Mouse (Mus musculus) embryonic facial prominence, embryonic 12.5 days (tissue): ENCODE measurements around the gene Tspyl2. TPM values are rescaled to one million over a fixed set of nuclear protein-coding genes. Genes with fewer than 3 reads are reported as not detected.
"Not testable (repeated sequence)": the region's sequence is repeated elsewhere in the genome, so short reads cannot be mapped to it uniquely, and the experiment has no call there.

Source experiments
- ATAC-seq: fragments of 200-750 bp; cut with Nextera tagmentation; 2 replicates; pipeline ENCODE4 v1.8.0; 2017; ENCODE audit not compliant: insufficient number of reproducible peaks, insufficient read depth, low FRiP score, low TSS enrichment
- H3K27ac ChIP-seq: fragments of 300-500 bp; sonication (generic); 2 replicates; pipeline ENCODE4 v1.5.1; 2016; ENCODE audit warnings: mild to moderate bottlenecking
- H3K27me3 ChIP-seq: fragments of 300-500 bp; sonication (generic); 2 replicates; pipeline ENCODE4 v1.6.1; 2016; ENCODE audit warnings: mild to moderate bottlenecking, moderate library complexity
- H3K36me3 ChIP-seq: fragments of 300-500 bp; sonication (generic); 2 replicates; pipeline ENCODE4 v1.6.1; 2016; ENCODE audit warnings: mild to moderate bottlenecking
- H3K4me1 ChIP-seq: fragments of 300-500 bp; sonication (generic); 2 replicates; pipeline ENCODE4 v1.6.1; 2016
- H3K4me2 ChIP-seq: fragments of 300-500 bp; sonication (generic); replicated peaks from 2 replicates; pipeline ENCODE4 v1.6.1; 2016; ENCODE audit warnings: mild to moderate bottlenecking, moderate library complexity
- H3K4me3 ChIP-seq: fragments of 300-500 bp; sonication (generic); 2 replicates; pipeline ENCODE4 v1.5.1; 2016; ENCODE audit warnings: mild to moderate bottlenecking
- H3K9ac ChIP-seq: fragments of 300-500 bp; sonication (generic); 2 replicates; pipeline ENCODE4 v1.6.1; 2016; ENCODE audit warnings: mild to moderate bottlenecking, moderate library complexity
- H3K9me3 ChIP-seq: fragments of 300-500 bp; sonication (generic); 2 replicates; pipeline ENCODE4 v1.6.1; 2016; ENCODE audit warnings: mild to moderate bottlenecking, moderate library complexity
- WGBS: fragments of 180-500 bp; shearing (Covaris S2); methylation state at CpG from one replicate; pipeline ENCODE4 v1.1.7; 2016; 5-methylcytosine and 5-hydroxymethylcytosine counted together
- polyA plus RNA-seq: library from polyadenylated mRNA; unstranded; fragments of >200 nt; fragmentation: Nextera tagmentation; extraction: Ambion mirVana; gene quantifications from 2 replicates; pipeline ENCODE4 v1.2.1, GENCODE M21; 2016

Tspyl2 gene
- 42.4 and 46.0 TPM in 2 replicates for polyA plus RNA-seq

DNA sequence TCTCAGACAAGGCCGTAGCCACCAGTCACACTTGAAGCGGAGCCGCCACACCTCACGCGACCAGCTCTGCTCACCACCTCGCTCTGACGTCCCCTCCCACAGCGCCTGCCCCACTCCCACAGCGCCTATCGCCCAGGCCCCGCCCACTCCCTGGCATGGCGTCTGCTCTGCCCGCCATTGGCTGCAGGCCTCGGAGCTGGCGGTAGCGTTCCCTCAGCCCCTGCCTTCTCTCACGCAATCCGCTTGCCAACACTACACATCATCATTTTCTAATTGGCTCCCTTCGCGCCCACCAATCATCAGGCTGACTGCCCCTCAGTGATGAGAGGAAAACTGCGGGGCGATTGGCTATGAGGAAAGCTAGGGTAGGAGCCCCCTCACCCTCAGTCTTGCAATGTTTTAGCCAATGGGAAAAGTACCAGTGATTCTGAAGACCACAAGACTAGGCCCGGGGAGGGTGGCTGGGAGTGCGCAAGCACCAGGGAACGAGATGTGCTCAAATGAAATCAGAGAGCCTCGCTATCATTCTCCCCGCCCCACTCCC, at the start of gene Tspyl2:
TSS of gene Tspyl2 (minus strand) at position 68 of the 544 bp plus-strand sequence.
- peaks cover 57% of the 10 kb centered on the region for H3K27me3 ChIP-seq
- H3K4me3 ChIP-seq = peak within 1 kb of the TSS; percentile 63
- ATAC-seq = peak; percentile 99
- no peaks in the 10 kb centered on the region for H3K9me3 ChIP-seq
- H3K4me2 ChIP-seq = peak within 1 kb of the TSS; percentile 56
- WGBS = 15% methylated on average over 24 of the region's 27 CpGs
- peak within 1 kb of the TSS; percentile 74 for H3K9ac ChIP-seq
- peak within 1 kb of the TSS; percentile 83 for H3K27ac ChIP-seq
- H3K36me3 ChIP-seq = peaks cover 16% of the 10 kb centered on the region
- peaks cover 3% of the 10 kb centered on the region; the same call in 1 of the 2 replicates for H3K4me1 ChIP-seq

DNA sequence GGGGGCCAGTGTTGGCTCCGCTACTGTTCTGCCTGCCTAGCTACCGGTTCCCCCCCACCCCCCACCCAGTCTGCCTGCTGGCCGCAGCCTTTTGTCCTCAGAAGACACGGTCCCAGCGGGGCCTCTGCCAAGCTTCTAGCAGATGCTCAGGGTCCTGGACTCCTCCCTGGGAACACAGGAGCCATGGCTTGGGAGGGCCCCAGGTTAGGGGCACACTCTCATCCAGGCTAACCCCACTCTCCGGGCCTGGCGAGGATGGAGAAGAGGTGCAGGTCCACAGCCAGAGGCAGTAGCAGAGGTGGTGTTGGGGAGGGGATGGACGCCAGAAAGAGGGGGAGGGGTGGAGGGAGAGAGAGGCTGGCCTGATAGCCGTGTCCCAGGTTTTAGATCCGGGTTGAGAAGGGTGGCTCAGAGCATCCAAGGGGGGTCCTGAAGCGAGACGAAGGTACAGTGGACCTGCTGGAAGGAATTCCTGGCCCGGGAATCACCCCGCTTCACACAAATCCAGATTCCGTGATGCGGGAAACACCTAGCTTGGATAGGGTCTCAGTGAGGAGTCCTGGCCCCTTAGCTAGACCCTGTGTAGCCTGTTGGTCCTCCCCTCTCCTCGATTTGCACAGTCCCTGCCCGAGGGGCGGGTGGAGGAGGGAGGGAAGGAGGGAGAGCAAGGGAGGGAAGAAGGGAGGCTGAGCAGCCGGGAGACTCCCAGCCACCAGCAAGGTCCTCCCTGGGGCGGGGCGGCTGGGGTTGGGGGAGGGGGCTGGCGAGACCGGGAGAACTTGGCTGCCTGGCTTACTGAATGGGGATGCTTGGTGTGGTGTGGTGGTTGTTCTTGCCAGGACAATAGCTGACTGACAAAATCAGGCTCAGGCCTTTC, 26.4 kb upstream of the Tspyl2 start, which contains the start of gene Gpr173:
TSS of gene Gpr173 (minus strand) at position 308 of the 877 bp plus-strand sequence.
- H3K27me3 ChIP-seq = peaks cover 31% of the 10 kb centered on the region

DNA sequence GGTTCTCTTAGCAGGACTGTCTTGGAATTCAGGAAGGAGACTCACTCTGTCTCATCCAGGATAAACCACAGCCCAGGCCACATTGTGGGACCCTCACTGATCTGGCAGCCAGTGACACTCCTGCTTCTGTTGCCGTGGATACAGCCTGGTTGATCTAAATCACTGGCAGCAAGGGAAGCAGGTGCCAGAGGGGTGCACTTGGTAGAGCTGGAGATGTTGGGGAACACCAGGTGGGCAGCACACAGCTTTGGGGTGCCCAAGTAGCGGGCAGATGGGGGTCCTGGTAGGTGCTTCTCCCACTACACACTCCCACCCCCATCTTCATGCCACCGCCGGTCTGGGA, 25.8 kb upstream of the Tspyl2 start:
- peak overlapping the region; percentile 60 for H3K9ac ChIP-seq
- peak overlapping the region; percentile 57 for H3K4me3 ChIP-seq
- peak overlapping the region; percentile 60 for H3K4me2 ChIP-seq
- peaks cover 31% of the 10 kb centered on the region for H3K27me3 ChIP-seq
- H3K36me3 ChIP-seq = no peaks in the 10 kb centered on the region
- ATAC-seq = peak; percentile 30
- 18% methylated on average over 4 of the region's 4 CpGs for WGBS
- no peak overlapping the region for H3K27ac ChIP-seq
- no peaks in the 10 kb centered on the region for H3K9me3 ChIP-seq
- H3K4me1 ChIP-seq = peaks cover 15% of the 10 kb centered on the region; the same call in 1 of the 2 replicates

More for the DNA sequence above, 26.4 kb upstream of the Tspyl2 start, which contains the start of gene Gpr173:
- Histone ChIP-seq H3K36me3 (no peaks in the 10 kb centered on the region), H3K4me1 (peaks cover 15% of the 10 kb centered on the region; the same call in 1 of the 2 replicates), H3K27ac (0 out of 2 replicates have a peak within 1 kb of the TSS, but pooled peaks have one; percentile 36), H3K4me3 (peak within 1 kb of the TSS; percentile 57), H3K4me2 (peak within 1 kb of the TSS; percentile 60), H3K9ac (peak within 1 kb of the TSS; percentile 60), H3K9me3 (no peaks in the 10 kb centered on the region)
- 21% methylated on average over 23 of the region's 24 CpGs for WGBS
- ATAC-seq = peak; percentile 98

DNA sequence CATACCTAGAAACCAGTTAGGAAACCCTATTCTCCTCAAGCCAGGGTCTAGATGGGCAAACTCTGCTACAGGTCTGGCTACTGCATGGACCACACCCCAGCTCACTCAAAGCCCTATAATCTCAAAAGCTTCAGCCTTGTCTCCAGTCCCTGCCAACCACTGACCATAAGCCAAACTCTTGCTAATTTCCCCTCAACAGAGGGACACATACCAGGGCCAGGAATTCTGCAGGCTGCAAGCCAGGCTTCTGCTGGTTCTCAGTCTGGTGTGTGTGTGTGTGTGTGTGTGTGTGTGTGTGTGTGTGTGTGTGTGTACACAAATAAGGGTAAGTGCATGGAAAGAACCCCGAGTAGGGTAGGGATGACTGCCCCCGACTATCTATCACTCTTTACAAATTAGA, 24.2 kb upstream of the Tspyl2 start:
- H3K9ac ChIP-seq = no peak overlapping the region
- H3K27ac ChIP-seq = no peak overlapping the region
- no peak for ATAC-seq
- no peak overlapping the region for H3K4me3 ChIP-seq
- peaks cover 31% of the 10 kb centered on the region for H3K27me3 ChIP-seq
- no peaks in the 10 kb centered on the region for H3K9me3 ChIP-seq
- H3K4me1 ChIP-seq = peaks cover 15% of the 10 kb centered on the region; the same call in 1 of the 2 replicates
- no peaks in the 10 kb centered on the region for H3K36me3 ChIP-seq
- WGBS = 76% methylated on average over 2 of the region's 2 CpGs
- peak overlapping the region; percentile 60; the same call in 1 of the 2 replicates for H3K4me2 ChIP-seq

DNA sequence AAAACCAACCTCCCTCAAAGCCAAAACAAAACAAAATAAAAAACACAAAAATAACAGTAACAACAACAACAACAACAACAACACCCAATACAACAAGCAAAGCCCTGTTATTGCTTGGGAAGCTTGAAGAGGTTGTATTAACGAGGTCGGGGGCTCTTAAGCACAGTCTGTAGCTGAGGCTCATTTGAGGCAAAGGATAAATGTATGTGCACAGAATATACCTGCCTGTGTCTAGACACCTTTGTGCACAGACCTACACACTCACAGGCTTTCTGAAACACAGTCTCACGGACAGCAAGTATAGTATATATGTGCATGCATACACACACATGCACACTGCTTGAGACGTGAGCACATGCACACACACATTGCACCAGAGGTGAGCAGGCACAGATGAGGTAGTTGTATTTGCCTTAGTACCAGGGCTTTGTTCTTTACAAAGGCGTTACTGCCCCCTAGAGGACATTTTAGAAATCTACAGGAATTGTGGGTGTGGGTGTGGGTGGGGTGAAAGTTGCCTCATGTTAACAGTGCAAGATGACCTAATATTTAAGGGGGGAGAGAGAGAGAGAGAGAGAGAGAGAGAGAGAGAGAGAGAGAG, 10.4 kb upstream of the Tspyl2 start:
- no peak overlapping the region for H3K4me3 ChIP-seq
- H3K4me1 ChIP-seq = no peaks in the 10 kb centered on the region
- no peak for ATAC-seq
- no peak overlapping the region for H3K4me2 ChIP-seq
- WGBS = 22% methylated on average over 5 of the region's 5 CpGs
- no peaks in the 10 kb centered on the region for H3K36me3 ChIP-seq
- no peaks in the 10 kb centered on the region for H3K9me3 ChIP-seq
- no peak overlapping the region for H3K27ac ChIP-seq
- no peaks in the 10 kb centered on the region; the same call in 1 of the 2 replicates for H3K27me3 ChIP-seq
- no peak overlapping the region for H3K9ac ChIP-seq

DNA sequence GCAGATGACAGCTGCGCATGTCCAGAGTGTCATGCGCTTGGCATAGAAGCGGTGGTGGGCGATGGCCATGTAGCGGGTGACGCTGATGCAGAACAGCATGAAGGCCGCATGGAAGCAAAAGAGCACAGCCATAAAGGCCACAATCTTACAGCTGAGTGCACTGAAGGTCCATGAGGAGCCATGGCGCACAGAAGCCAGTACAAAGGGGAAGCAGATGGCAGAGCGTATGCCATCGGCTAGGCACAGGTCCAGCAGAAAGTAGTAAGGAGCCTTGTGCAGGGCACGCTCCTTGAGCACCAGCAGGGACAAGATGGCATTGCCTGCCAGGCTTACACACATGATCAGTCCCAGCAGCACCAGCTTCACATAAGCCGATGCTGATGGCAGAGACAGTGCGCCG, 4.8 kb upstream of the Tspyl2 start:
- ATAC-seq = no peak
- peaks cover 42% of the 10 kb centered on the region for H3K27me3 ChIP-seq
- WGBS = 93% methylated on average over 14 of the region's 14 CpGs

DNA sequence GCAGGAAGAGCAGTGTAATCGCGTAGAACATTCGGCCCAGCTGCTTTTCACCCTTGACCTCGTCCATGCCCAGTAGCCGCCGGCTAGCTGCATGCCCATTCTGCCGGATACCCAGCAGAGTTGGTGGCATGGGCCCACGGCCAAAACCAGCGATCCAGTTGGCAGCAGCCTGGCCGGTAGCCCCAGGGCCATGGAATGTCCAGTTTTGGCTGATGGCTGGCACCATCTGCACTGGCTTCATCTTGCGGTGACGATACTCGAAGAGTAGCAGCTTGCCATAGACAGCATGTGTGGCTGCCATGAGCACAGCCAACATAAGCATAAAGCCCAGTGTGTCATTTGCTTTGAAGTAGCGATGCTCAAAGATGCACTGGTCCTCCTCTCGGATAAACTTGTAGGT, 4.4 kb upstream of the Tspyl2 start:
- no peak for ATAC-seq
- H3K27ac ChIP-seq = no peak overlapping the region
- H3K4me1 ChIP-seq = no peaks in the 10 kb centered on the region
- no peaks in the 10 kb centered on the region for H3K9me3 ChIP-seq
- WGBS = 91% methylated on average over 15 of the region's 15 CpGs
- no peak overlapping the region for H3K9ac ChIP-seq
- no peak overlapping the region for H3K4me2 ChIP-seq
- no peaks in the 10 kb centered on the region for H3K36me3 ChIP-seq
- no peak overlapping the region for H3K4me3 ChIP-seq
- peaks cover 46% of the 10 kb centered on the region for H3K27me3 ChIP-seq

More for the DNA sequence above, 4.8 kb upstream of the Tspyl2 start:
- Histone ChIP-seq H3K9ac (no peak overlapping the region), H3K27ac (no peak overlapping the region), H3K4me3 (no peak overlapping the region), H3K9me3 (no peaks in the 10 kb centered on the region), H3K36me3 (no peaks in the 10 kb centered on the region), H3K4me1 (no peaks in the 10 kb centered on the region), H3K4me2 (no peak overlapping the region)

DNA sequence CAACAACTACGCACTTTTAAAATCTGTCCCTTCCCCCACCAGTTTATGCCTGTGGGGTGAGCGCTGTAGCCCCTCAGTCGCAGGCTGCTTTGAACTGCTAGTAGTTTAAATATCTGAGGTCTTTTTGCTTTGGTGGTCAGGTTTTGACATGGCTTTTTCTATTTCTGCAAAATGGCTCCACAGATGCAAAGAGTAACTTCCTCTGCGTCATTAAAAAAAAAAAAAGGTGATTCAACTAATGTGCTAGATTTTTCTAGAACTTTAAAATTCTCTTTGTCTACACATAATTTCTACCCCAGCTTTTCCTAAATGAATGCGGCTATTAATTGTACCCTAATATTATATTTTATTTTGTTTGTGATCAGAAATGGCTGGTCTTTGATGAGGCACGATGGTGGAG, 678 bp upstream of the Tspyl2 start:
- Histone ChIP-seq H3K4me1 (peaks cover 3% of the 10 kb centered on the region; the same call in 1 of the 2 replicates), H3K9me3 (no peaks in the 10 kb centered on the region), H3K36me3 (peaks cover 16% of the 10 kb centered on the region), H3K4me3 (peak overlapping the region; percentile 63), H3K27me3 (peaks cover 58% of the 10 kb centered on the region), H3K4me2 (peak overlapping the region; percentile 56), H3K27ac (peak overlapping the region; percentile 83), H3K9ac (no peak overlapping the region)
- no peak for ATAC-seq
- WGBS = 38% methylated on average over 6 of the region's 6 CpGs

DNA sequence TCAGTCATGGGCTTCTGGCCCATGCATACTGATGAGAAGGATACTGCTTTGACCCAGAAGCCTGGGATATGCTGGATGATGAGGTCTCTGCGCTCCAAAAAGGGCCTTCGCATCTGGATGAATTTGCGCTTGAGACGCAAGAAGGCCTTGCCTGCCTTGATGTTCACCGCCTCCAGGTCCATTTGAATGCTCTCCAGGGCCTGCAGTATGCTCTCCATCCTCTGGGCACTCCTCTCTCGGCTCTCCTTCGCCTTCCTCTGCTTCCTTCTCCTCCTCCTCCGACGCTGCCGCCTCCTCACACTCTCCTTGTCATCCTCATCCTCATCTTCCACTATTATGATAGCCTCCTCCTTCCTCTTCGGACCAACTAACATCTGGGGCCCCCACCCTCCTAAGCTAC, 729 bp downstream of the Tspyl2 start:
- Histone ChIP-seq H3K27me3 (peaks cover 55% of the 10 kb centered on the region), H3K4me2 (peak overlapping the region; percentile 56), H3K4me3 (peak overlapping the region; percentile 63), H3K27ac (peak overlapping the region; percentile 80), H3K36me3 (peaks cover 16% of the 10 kb centered on the region), H3K9ac (peak overlapping the region; percentile 74), H3K9me3 (no peaks in the 10 kb centered on the region), H3K4me1 (peaks cover 3% of the 10 kb centered on the region; the same call in 1 of the 2 replicates)
- 33% methylated on average over 11 of the region's 11 CpGs for WGBS
- no peak for ATAC-seq

DNA sequence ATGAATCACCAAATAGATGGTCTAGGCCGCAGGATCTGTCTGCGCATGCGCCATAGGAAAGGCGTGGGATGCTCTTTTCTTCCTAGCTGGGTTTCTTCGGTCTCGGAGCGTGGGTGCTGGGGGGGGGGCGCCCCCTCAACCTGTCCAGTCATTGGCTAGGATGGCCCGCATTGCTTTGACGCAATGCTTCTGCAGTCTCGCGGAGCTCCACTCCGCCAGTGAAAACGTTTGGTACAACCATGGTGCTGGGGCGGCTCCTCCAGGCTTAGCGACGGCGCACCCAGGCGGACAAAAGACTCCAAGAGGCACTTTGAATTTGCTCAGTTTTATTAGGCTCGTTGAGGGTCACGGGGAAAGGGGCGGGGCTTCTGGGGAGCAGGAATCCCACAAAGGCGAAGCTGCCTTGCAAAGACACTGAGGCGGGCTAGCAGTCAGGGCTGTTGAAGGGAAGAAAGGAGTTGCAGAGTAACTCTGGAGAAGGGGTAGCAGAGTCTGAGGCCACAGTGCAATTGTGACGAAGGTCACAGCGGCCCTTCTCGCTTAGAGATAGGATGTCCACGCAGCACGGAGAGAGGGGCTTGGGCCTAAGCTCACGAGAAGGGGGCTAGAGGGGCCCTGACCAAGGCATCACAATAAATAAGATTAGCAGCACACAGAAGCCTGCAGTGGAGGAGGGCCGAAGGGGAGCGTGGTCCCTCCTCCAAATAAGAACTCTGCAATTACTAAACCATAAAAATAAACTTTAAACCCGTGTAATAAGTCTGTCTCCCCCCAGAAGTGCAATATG, 5.5 kb downstream of the Tspyl2 start:
- peaks cover 21% of the 10 kb centered on the region for H3K27me3 ChIP-seq
- ATAC-seq = peak; percentile 100
- WGBS = 17% methylated on average over 33 of the region's 33 CpGs

DNA sequence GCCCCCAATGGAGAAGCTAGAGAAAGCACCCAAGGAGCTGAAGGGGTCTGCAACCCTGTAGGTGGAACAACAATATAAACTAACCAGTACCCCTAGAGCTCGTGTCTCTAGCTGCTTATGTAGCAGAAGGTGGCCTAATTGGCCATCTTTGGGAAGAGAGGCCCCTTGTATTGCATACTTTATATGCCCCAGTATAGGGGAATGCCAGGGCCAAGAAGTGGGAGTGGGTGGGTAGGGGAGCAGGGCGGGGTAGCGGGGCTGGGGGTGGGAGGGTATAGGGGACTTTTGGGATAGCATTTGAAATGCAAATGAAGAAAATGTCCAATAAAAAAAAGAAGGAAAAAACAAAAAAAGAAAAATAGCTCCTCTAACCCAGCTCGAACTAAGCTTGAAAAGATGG, 6.1 kb downstream of the Tspyl2 start:
- not testable (repeated sequence) for H3K9me3 ChIP-seq, H3K4me1 ChIP-seq, H3K4me3 ChIP-seq, H3K9ac ChIP-seq
- peaks cover 15% of the 10 kb centered on the region; the same call in 1 of the 2 replicates for H3K27me3 ChIP-seq
- ATAC-seq = 0 out of 2 replicates have a peak, but pooled peaks have one; percentile 13
- H3K36me3 ChIP-seq = peaks cover 16% of the 10 kb centered on the region
- 0 out of 2 replicates have a peak overlapping the region, but pooled peaks have one; percentile 17 for H3K27ac ChIP-seq
- 58% methylated on average over 4 of the region's 4 CpGs for WGBS
- H3K4me2 ChIP-seq = peak overlapping the region; percentile 43; the same call in 1 of the 2 replicates

More for the DNA sequence above, 5.5 kb downstream of the Tspyl2 start:
- peak overlapping the region; percentile 43 for H3K4me2 ChIP-seq
- peaks cover 16% of the 10 kb centered on the region for H3K36me3 ChIP-seq
- peak overlapping the region; percentile 95 for H3K27ac ChIP-seq
- no peaks in the 10 kb centered on the region for H3K9me3 ChIP-seq
- peak overlapping the region; percentile 22 for H3K4me3 ChIP-seq
- H3K9ac ChIP-seq = peak overlapping the region; percentile 36; the same call in 1 of the 2 replicates
- peaks cover 3% of the 10 kb centered on the region; the same call in 1 of the 2 replicates for H3K4me1 ChIP-seq
